Mouse (Mus musculus) spleen, adult 12 weeks (tissue): Measurements from ENCODE around the gene Rabgap1l.

ENCODE experiments used
- DNase-seq: peaks from one replicate; pipeline ENCODE4 v3.0.0; 2022; ENCODE audit warnings: low spot score

The Rabgap1l gene

DNA sequence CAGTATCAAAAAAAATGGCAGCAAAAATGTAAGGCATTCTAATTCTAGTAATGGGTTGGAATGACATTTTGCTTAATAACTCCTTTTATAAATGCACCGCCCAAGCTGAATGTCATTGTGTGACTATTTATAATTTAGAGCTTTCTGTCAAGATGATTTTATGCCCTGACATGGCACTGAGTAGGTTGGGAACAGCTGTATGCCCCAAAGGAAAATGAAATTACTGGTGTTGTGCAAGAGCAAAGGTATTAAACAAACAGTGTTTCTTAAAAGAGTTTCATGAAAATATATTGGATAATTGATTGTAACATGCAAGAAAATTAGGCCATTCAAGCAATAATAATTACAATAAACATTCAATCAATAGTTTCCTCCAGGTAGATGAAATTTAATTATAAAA lies 198.4 kb downstream of the Rabgap1l start:
- DNase-seq: no peak

DNA sequence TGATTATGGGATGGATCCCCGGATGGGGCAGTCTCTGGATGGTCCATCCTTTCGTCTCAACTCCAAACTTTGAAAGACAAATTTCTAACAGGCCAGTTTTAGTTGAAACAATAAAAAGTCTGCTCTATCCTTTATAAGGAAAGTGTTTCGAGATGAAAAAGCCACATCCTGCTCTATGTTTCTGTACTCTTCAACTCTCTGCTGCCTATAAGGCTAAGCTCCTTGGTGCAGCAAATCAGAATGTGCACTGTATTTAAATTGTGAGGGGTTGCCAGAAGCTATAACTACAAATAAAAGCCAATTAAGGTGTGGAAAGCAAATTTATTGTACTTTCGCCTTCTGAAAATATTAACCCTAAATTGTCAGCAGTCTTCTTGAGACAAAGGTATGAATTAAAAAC lies 198.9 kb downstream of the Rabgap1l start:
- DNase-seq: no peak

DNA sequence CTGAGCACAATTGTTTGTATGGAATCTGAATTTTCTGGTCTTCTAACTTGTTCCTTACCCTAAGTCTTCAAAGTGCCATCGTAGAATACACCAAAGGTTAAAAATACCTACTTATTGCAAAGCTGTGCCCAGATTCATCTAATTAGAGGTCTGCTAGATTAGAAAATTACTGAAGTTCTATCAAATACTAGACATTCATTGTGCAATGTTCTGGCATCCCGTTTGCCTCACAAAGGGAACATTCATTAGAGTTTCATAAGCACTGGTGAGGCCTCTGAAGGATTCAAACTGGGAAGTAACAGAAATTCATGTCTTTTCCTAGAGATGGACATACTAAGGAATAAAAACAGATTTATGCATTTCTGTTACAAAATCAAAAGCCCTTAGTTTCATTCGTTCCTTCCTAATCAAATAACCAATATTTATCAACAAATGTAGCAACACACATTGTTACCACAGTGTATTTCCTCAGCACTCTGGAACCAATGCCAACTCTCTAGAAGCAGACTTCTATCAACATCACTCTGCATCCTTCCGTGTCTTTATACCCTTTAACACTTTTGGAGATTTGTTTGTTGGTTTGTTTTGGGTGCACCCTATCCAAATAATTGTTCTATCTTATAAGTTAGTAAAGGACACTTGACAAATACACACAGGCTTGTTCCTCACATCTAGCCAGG lies 204.0 kb downstream of the Rabgap1l start:
- DNase-seq: no peak

DNA sequence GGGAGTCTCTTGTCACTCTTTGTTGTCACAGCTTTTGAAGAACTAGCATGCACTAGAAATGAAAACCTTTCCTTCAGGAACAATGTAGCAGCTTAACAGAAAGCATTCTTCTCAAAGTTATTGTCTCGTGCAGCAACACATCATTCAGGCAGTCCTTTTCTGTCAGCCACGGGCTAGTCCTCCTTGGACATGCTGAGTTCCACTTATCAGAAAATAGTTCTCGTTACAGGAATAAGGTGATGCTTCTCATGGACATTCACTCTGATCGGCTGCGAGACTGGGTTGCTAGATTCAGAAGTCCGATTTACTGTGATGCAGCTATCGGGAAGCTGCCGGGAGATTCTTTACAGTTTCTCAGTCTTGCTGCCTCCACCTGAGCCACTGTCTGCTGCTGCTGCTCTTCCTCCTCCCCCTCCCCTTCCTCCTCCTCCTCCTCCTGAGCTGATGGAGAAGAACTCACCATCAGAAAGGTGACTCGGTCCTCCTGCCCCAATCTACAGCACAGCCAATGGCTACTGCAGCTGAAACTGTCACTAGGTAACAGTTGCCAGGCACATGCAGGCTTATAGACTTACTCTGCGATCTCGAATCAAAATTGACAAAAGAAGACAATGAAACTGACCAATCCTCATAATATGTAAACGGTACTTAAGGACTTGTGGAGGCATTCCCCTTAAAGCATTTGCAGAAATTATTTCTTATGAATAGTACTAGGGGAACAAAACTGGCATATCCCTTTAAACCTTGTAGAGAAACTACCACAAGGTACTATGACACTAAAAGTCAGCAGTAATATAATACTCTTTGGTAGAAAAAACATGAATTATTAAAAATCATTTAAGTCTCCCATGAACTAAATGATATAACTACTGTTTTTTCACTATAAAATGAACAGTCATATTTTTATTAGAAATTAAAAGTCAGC lies 213.4 kb downstream of the Rabgap1l start:
- DNase-seq: no peak

DNA sequence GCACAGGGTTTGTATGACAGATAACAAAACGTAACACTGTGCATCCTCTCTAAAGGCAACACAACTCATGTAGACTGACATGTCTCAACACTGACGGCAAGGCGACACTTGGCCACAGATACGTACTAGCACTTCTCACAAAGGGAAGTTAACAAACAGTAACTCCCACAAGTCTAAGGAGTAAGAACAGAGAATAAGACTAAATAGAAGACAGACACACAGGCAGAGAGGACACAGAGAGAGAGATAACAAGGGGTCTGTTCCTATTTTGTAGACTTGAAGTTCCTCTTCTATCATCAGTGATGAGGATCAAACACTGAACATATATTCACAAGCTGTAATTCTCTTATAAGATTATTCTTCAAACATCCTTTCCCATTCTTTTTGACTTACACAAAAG lies 216.9 kb downstream of the Rabgap1l start:
- DNase-seq: no peak

DNA sequence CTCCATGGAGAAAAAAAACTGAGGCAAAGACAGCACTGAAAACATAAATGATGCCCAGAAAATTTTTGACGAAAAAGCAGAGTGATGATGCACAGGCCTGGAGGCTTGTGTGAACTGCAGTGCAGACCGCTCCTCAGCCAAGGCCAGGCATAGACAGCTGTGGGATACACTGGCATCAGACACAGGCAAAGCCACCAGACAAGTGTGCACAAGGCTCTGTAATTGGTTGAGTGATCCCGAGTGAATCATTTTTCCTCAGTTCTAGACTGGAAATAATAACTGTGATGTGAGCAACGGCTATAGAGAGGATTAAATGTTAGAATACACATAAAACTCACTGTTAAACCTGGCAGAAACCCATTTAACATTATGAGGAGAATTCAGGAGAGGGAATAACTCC lies 219.0 kb downstream of the Rabgap1l start:
- no peak for DNase-seq

DNA sequence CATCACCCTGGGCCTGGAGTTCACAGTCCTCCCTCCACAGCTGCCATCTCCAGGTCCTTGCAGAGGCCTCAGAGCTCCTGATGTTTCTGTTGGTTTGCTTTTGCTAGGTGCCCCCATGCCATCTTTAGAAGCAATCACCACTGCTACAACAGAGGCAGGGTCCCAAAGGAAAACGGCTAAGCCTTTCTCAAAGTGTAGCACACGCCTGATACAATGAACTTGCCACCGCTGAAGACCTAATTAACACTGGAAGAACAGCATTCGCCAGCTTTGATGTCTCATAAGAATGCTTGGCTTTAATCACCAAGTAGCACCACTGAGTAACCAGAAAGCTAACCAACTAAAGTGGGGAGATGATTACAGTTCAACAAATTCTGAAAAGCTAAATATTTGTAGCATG lies 226.6 kb downstream of the Rabgap1l start:
- DNase-seq: no peak

DNA sequence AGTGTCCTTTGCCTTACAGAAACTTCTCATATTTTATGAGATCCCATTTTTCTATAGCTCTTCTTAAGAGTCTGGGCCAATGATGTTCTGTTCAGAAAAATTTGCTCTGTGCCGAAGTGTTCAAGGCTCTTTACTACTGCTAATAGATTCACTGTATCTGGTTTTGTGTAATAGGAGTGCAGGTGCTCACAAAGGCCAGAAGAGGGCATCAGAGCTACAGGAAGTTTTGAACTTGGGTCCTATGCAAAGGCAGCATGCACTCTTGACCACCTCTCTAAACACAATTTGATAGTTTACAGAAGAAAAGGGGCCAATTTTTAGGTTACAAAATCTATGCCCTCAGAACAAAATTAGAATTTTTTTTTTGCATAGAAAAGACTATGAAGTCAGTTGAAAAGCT lies 231.6 kb downstream of the Rabgap1l start:
- DNase-seq: no peak

DNA sequence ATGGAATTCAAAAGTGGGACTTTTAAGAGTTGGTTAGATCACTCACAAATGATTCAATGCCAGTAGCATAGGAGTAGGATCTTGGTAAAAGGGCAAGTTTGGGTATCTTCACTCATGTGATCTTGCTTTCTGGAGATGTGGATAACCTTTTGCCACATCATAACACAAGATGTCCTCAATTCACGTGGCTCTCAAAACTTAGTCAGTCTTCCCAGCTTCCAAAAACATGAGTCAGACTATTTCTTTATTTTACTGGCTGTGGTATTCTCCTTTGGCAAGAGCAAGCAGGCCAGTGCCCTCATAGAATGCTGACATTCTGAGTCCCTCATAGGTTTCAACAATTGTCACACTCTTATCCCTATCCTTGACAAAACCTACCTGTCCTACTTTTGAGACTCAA lies 242.4 kb downstream of the Rabgap1l start:
- DNase-seq: no peak

DNA sequence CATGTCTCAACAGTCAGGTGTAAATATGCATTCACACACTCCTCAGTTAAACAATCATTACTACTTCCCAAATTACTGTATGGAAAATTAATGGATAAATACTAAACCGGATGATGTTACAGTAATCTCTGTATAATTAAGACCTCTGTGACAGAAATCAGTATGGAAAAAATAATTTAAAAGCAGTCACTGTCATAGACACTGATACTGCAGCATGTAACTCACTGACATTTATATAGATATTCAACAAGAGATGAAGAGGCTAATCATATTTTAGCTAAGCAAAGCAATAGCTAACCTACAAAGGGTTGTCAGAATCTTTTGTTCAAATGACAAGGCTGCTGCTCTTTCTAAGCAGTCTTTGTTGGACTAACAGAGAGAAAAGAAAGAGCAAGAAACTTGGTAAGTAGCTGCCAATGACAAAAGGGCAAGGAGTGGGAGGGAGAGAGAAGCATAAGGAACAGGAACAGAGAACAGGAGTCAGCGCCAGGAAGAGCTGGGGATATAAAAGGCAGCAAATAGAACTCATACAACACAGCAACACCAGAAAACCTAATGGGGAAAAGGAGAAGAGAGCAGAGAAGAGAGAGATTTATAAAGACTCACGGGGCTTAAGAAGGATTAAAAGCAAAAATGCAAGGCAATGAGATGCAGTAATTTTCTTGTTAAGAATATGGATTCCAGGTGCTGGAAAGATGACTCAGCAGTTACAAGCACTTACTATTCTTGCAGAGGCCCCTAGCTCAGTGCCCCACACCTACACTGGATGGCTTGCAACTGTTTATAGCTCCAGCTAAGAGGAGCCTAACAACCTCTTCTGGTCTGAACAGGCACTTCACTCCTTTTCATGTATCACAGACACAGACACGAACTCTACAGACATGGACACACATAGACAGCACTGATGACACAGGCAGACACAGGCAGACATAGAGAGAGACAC lies 244.8 kb downstream of the Rabgap1l start:
- DNase-seq: no peak

DNA sequence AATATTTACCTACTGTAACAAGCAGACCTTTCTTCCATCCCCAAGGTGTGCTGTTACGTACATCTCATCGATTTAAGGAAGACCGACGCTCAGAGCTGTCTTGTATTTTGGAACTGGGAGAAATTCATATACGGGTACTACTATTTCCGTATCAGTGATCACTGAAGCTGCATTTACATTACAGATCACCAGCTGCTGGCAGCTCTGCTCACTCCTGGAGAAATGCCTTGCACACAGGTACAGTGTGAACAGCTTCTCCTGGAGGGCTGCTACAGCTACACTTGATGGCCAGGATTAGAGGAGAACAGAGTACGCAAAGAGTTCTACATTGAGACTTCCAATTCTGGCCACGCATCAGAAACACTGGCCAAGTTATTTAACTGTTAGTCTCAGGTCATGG lies 257.4 kb downstream of the Rabgap1l start:
- DNase-seq: no peak

DNA sequence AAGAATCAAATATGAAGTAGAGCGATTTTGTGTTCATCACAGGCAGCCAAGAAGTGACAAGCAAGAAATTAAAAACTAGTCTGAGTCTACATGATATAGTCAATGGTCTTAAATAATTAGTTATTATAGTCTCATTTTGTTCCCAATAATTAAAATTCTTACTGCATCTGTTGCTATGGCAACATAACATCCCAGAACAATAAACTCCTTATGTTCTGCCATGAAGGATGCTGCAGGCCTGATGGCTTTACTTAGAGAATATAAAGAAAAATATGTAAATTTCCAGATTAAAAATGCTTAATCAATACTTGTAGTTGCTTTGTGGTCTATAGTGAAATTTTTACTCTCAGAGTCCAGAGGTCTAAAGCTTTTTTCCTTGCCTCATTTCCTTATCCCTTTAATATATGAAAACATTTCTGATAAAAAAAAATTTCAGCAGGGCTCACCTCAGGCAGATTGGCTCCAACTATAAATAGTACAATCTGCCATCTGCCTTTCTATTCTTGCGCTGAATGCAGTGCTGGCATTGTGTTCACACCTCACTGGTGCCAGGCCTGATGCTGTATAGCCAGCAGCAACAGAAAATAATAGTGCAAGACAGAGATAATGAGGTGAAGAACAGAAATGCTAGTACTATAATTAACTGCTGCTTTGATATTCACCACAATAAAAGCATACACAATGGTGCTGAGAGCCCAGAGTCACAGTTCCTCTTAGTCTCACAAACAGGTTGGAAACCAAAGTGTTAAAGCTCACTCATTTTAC lies 258.3 kb downstream of the Rabgap1l start:
- DNase-seq: no peak

DNA sequence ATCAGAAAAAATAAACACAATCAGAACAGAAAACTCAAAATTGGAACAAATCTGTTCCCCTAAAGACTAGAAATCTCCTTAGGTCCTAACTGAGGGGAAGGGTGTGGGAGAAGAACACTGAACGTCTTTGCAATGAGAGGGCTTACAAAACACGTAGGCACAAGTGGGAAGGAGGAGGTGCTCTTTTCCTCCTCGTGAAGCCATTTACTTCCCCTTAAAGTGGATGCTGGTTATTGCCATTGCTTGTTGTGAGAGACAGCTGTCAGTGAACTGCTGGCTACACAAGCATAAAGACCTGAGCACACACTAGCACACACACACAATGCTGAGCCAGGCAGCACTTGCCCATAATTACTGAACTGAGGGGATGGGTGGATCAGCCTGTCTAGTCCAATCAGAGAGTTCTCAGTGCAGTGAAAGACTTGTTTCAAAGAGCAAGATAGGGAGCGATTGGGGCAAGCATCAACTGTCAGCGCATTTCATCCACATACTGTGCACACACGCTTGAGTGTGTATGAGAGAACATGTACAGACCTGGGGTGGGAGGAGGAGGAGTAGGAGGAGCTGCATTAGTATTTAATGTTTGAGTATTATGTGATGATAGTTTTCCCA lies 259.7 kb downstream of the Rabgap1l start:
- DNase-seq: no peak

DNA sequence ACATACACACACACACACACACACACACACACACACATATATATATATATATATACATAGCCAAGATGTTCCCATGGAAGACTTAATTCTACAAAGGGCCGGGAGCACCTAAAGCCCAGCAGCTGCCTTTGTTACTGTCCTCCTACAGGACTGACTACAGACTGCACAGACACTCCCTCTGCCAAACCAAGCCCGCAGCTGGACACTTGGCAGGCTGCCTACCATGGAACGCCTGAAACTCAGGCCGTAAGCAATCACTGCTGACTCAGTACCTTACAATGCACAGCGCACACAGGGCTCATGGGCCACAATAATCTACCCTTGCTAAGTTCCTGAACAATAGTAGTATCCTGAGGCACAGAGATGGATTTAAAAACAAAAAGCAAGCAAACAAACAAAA lies 261.6 kb downstream of the Rabgap1l start:
- no peak for DNase-seq

DNA sequence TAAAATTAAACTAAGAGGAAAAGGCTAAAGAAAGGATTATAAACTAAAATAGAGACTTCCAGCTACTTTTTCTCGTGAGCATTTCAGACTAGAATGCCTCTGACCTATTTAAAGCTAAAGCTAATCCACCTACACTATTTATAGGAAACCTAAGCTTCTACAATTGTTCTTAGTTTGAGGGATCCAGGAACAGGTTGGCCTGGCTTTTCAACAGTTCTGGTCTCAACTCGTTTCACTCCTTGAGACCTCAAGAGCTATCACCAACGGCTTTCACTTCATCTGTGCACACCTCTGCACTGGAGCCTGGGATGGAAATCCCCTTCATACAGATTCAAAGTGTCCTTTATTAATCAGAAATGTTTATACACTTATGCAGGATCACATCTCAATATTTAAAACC lies 271.1 kb downstream of the Rabgap1l start:
- DNase-seq: no peak

DNA sequence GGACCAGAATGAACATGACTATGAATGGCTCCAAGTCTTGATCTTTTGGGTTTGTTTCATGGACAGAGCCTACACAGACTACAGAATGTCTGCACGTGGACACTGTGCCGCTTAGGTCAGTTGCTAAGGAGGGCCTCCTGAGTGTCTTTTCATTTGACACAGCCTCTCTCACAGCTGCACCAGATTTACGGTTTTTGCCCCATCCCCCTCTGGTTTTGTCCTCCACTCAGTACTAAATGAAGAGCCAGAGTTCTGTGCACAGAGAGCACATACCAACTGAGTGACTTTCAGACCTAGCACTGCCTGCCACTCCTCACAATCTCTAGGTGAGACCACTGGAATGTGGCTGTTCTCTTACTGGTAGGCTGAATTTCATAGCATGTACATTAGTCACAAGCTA lies 272.3 kb downstream of the Rabgap1l start:
- DNase-seq: no peak

DNA sequence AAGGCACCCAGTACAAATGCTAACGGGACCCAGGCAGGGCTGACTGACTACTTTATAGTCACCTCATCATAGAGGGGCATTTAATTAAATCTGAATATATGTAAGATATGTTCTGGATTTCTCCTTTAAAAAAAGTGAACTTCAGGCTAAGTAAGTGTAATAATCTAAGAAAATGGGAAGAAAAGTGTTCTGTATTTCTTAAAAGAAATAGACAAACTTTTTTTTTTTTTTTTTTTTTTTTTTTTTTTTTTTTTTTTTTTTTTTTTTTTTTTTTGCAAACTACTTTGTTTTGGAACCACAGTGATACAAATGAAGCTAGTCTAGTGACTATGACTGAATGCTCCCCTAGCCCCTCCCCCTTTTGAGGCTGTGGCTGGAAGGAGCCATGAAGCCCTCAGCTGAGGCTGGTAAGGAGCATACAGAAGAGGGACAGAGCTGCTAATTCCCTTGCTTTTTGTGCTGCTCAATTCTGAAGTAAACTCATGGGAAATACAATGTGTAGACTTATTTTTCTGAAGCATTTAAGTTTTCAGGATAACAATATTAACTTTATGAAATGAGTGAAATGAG lies 273.0 kb downstream of the Rabgap1l start:
- DNase-seq: no peak

DNA sequence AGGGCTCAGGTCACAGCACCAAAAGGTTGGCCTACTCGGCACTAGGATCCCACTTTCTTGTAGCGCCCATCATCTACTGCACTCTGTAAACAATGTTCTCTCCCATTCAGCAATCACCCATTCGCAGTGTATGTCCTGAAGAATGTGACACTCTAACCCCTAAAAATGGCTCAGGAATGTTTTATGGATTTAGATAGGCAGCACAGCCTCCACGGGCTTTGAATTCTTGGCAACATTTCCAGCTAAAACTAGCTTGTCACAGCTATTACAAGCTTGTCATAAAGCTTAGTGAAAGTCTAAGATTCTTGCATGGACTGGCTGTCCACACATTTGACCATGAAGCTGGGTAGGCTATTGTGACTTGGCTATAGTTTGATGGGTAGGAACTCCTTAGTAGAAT lies 274.5 kb downstream of the Rabgap1l start:
- DNase-seq: no peak

DNA sequence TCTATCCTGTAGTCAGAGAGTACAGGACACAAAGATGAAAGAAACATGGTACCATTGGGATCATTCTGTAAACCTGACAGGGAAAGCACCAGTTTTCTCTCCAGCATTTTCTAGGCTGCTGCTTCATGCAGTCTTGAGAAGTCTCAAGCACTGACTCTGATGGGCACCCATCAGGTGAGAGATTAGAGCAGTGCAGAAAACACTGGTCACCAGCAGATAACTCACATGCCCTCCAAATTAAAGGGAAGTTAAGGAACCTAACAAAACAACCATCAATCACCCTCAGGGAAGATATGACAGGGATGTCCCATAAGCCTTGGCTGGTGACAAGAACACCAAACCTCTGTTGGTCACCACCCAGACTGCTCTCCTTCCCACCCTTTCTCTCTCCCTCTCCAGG lies 285.2 kb downstream of the Rabgap1l start:
- DNase-seq: no peak

DNA sequence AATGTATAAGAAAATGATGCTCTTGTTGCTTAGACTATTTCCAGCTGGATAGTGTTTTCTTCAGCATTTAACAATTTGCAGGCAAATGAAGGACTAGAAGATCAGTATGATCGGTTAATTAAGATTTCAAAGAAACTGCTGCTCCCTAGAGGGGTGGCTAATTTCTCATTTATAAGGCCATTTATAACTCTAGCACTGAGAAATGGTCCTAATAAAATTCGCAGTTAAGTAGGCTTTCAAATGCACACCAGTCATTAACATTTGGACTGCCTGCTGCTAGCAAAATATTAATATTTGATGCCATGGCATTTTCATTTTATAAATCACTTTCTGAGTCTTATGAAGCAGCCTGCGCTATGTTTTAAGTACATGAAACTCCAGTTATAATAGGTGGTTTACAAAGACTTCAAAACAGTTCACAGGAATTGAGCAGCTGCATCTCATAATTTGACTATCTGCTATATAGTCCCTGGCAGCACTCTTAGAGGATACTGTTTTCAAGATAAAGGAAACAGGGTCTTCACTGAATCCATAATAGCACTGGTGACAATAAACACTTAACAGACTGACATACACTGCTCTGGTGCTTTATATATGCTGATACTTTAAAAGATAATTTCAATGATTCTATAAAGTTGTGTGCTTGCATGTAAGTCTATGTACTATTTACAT lies 296.0 kb downstream of the Rabgap1l start:
- no peak for DNase-seq
